13 mouse cellular contexts compared by ENCODE assay signal in the genomic region with DNA sequence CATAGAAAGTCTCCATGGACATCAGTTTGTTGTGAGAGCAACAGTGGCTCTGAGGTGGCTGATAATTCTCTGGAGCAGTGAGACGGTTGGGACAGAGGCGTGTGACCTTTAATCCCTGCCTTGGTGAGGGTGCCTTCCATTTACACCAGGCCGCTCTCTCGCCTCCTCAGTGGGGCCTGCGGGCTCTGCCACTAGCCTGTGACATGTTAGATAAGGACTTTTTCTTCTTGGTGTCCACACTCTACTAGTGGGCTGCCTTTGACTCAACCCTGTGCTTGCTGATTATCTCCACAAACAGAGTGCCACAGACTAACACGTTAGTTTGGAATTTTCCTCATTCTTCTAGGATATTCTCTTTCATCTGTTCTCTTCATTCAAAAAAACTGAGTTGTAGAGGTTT. TPM values are rescaled to one million over a fixed set of nuclear protein-coding genes. Genes with fewer than 3 reads are reported as not detected.
DNase-seq lines count a peak whose midpoint lies in the region; ATAC-seq and TF ChIP-seq lines count a peak whose summit lies in the region.
"Had no signal": no experiment of that assay in that cellular context is flagged by ENCODE, and none has a peak within 500 bp of the region (broad histone marks: within the 10 kb centered on the region; RNA-seq: fewer than 3 reads in every experiment).

No protein-coding gene starts in this region.

- no peak for TF ChIP-seq EP300 in stomach, postnatal 0 days (optimal IDR thresholded peaks at IDR 0.05)

- H3K27ac ChIP-seq in forebrain, embryonic 11.5 days (ENCODE audit: low read depth, low read length): peak overlapping the region; percentile 57; the same call in 1 of the 2 replicates
- no peak overlapping the region for H3K27ac ChIP-seq in forebrain, embryonic 14.5 days (ENCODE audit: low read depth, low read length)
- H3K27ac ChIP-seq in stomach, embryonic 14.5 days (ENCODE audit: low read length): no peak overlapping the region
- no peak overlapping the region for H3K27ac ChIP-seq in stomach, postnatal 0 days (replicated peaks)
- no peak overlapping the region for H3K27ac ChIP-seq in midbrain, postnatal 0 days (ENCODE audit: low read depth, low read length)
- H3K27ac ChIP-seq: hindbrain, embryonic 15.5 days; kidney, postnatal 0 days; limb, embryonic 15.5 days had no signal

- 76% methylated on average over 6 of the region's 6 CpGs for WGBS in forebrain, embryonic 11.5 days
- WGBS in forebrain, embryonic 14.5 days: 82% methylated on average over 6 of the region's 6 CpGs
- 74% methylated on average over 6 of the region's 6 CpGs for WGBS in stomach, embryonic 14.5 days
- 74% methylated on average over 6 of the region's 6 CpGs for WGBS in stomach, postnatal 0 days
- 79% methylated on average over 6 of the region's 6 CpGs for WGBS in midbrain, postnatal 0 days

- no peak for DNase-seq in forebrain, embryonic 11.5 days (ENCODE audit: low spot score)
- no peak for DNase-seq in forebrain, embryonic 14.5 days (ENCODE audit: low spot score)
- DNase-seq in stomach, postnatal 0 days (ENCODE audit: low spot score): no peak
- DNase-seq in frontal cortex, postnatal 10 days (ENCODE audit: low spot score in 2 of 2): no peak
- no peak for DNase-seq in midbrain, postnatal 0 days (ENCODE audit: low spot score)
- no peak for DNase-seq in right cerebral cortex, postnatal 36 days (ENCODE audit: low spot score in 2 of 2)
- DNase-seq: cerebellum, postnatal 36 days had no signal

- no peak overlapping the region for H3K4me3 ChIP-seq in forebrain, embryonic 11.5 days (ENCODE audit: low read depth, low read length)
- no peak overlapping the region for H3K4me3 ChIP-seq in forebrain, embryonic 14.5 days (ENCODE audit: low read depth, low read length)
- no peak overlapping the region for H3K4me3 ChIP-seq in stomach, embryonic 14.5 days (ENCODE audit: low read depth, low read length)
- no peak overlapping the region for H3K4me3 ChIP-seq in stomach, postnatal 0 days (ENCODE audit: low read depth, low read length)
- no peak overlapping the region for H3K4me3 ChIP-seq in midbrain, postnatal 0 days (ENCODE audit: low read depth, low read length)
- H3K4me3 ChIP-seq: hindbrain, embryonic 15.5 days; limb, embryonic 15.5 days; megakaryocyte, embryonic 14.5 days had no signal

- no peak overlapping the region for H3K9ac ChIP-seq in forebrain, embryonic 11.5 days (ENCODE audit: low read length)
- no peak overlapping the region for H3K9ac ChIP-seq in forebrain, embryonic 14.5 days (ENCODE audit: low read length)
- no peak overlapping the region for H3K9ac ChIP-seq in stomach, embryonic 14.5 days (replicated peaks; ENCODE audit: low read depth, low read length)
- no peak overlapping the region for H3K9ac ChIP-seq in stomach, postnatal 0 days (ENCODE audit: low read length)
- H3K9ac ChIP-seq in midbrain, postnatal 0 days (replicated peaks; ENCODE audit: low read length, poor library complexity, severe bottlenecking): no peak overlapping the region
- H3K9ac ChIP-seq: hindbrain, embryonic 15.5 days; limb, embryonic 15.5 days had no signal

- no peaks in the 10 kb centered on the region for H3K4me1 ChIP-seq in forebrain, embryonic 11.5 days (replicated peaks; ENCODE audit: control insufficient read depth, insufficient read depth, low read length)
- no peaks in the 10 kb centered on the region for H3K4me1 ChIP-seq in forebrain, embryonic 14.5 days (ENCODE audit: control insufficient read depth, insufficient read depth, low read length)
- H3K4me1 ChIP-seq in stomach, embryonic 14.5 days (ENCODE audit: control insufficient read depth, insufficient read depth, low read length): no peaks in the 10 kb centered on the region
- no peaks in the 10 kb centered on the region for H3K4me1 ChIP-seq in stomach, postnatal 0 days (replicated peaks; ENCODE audit: control insufficient read depth, insufficient read depth)
- no peaks in the 10 kb centered on the region for H3K4me1 ChIP-seq in midbrain, postnatal 0 days (ENCODE audit: insufficient read depth, low read length)
- H3K4me1 ChIP-seq: hindbrain, embryonic 15.5 days; limb, embryonic 15.5 days had no signal

- ATAC-seq in forebrain, embryonic 11.5 days (replicated peaks; ENCODE audit: low FRiP score): peak; percentile 63; the same call in 1 of the 2 replicates
- no peak for ATAC-seq in forebrain, embryonic 14.5 days
- ATAC-seq in stomach, embryonic 14.5 days (ENCODE audit: insufficient number of reproducible peaks, insufficient read depth, low FRiP score, low read depth): peak; percentile 79; the same call in 1 of the 2 replicates
- ATAC-seq in stomach, postnatal 0 days (ENCODE audit: low FRiP score, low TSS enrichment): no peak
- ATAC-seq in megakaryocyte progenitor cell, adult 5-6 weeks (replicated peaks; ENCODE audit: poor library complexity): peak; percentile 54
- ATAC-seq in midbrain, postnatal 0 days (ENCODE audit: low FRiP score): no peak

- TF ChIP-seq CTCF in stomach, postnatal 0 days (IDR thresholded peaks at IDR 0.05; ENCODE audit: low read depth): no peak
- no peak for TF ChIP-seq CTCF in midbrain, postnatal 0 days (IDR thresholded peaks at IDR 0.05)

- H3K36me3 ChIP-seq in forebrain, embryonic 11.5 days (ENCODE audit: control insufficient read depth, insufficient read depth, low read length): no peaks in the 10 kb centered on the region
- no peaks in the 10 kb centered on the region for H3K36me3 ChIP-seq in forebrain, embryonic 14.5 days (ENCODE audit: control insufficient read depth, insufficient read depth, low read length)
- H3K36me3 ChIP-seq in stomach, embryonic 14.5 days (ENCODE audit: control insufficient read depth, insufficient read depth, low read length): no peaks in the 10 kb centered on the region
- H3K36me3 ChIP-seq in stomach, postnatal 0 days (ENCODE audit: control insufficient read depth, insufficient read depth, low read length): no peaks in the 10 kb centered on the region
- H3K36me3 ChIP-seq in midbrain, postnatal 0 days (ENCODE audit: insufficient read depth, low read length): no peaks in the 10 kb centered on the region
- H3K36me3 ChIP-seq: hindbrain, embryonic 15.5 days; limb, embryonic 15.5 days had no signal

- H3K4me2 ChIP-seq in forebrain, embryonic 11.5 days (ENCODE audit: low read depth, low read length, severe bottlenecking): no peak overlapping the region
- H3K4me2 ChIP-seq in forebrain, embryonic 14.5 days (ENCODE audit: low read length): no peak overlapping the region
- H3K4me2 ChIP-seq in stomach, embryonic 14.5 days (replicated peaks; ENCODE audit: low read depth, low read length): no peak overlapping the region
- H3K4me2 ChIP-seq in stomach, postnatal 0 days (replicated peaks; ENCODE audit: low read depth): no peak overlapping the region
- H3K4me2 ChIP-seq in midbrain, postnatal 0 days (ENCODE audit: low read depth, low read length, poor library complexity, severe bottlenecking): no peak overlapping the region
- H3K4me2 ChIP-seq: hindbrain, embryonic 15.5 days; limb, embryonic 15.5 days had no signal

- no peaks in the 10 kb centered on the region for H3K27me3 ChIP-seq in forebrain, embryonic 11.5 days (ENCODE audit: control insufficient read depth, insufficient read depth, low read length)
- H3K27me3 ChIP-seq in forebrain, embryonic 14.5 days (replicated peaks; ENCODE audit: control insufficient read depth, insufficient read depth, low read length): no peaks in the 10 kb centered on the region
- no peaks in the 10 kb centered on the region for H3K27me3 ChIP-seq in stomach, embryonic 14.5 days (ENCODE audit: control insufficient read depth, insufficient read depth, low read length)
- no peaks in the 10 kb centered on the region for H3K27me3 ChIP-seq in stomach, postnatal 0 days (ENCODE audit: control insufficient read depth, insufficient read depth, low read length)
- H3K27me3 ChIP-seq in midbrain, postnatal 0 days (ENCODE audit: insufficient read depth, low read length): no peaks in the 10 kb centered on the region
- H3K27me3 ChIP-seq: hindbrain, embryonic 15.5 days; limb, embryonic 15.5 days; megakaryocyte, embryonic 14.5 days had no signal

- no peaks in the 10 kb centered on the region for H3K9me3 ChIP-seq in forebrain, embryonic 11.5 days (ENCODE audit: control insufficient read depth, low read length)
- no peaks in the 10 kb centered on the region for H3K9me3 ChIP-seq in forebrain, embryonic 14.5 days (replicated peaks; ENCODE audit: control insufficient read depth, low read length)
- no peaks in the 10 kb centered on the region for H3K9me3 ChIP-seq in stomach, embryonic 14.5 days (ENCODE audit: control insufficient read depth, low read depth, low read length)
- H3K9me3 ChIP-seq in stomach, postnatal 0 days (ENCODE audit: control insufficient read depth, low read length): no peaks in the 10 kb centered on the region
- no peaks in the 10 kb centered on the region for H3K9me3 ChIP-seq in midbrain, postnatal 0 days (ENCODE audit: low read length)
- H3K9me3 ChIP-seq: hindbrain, embryonic 15.5 days; limb, embryonic 15.5 days; megakaryocyte, embryonic 14.5 days had no signal

RNA-seq across cellular contexts. Expression of a gene that starts 44.4 kb away (rescaled TPM):
- polyA plus RNA-seq in forebrain, embryonic 11.5 days (2014; fragmentation: Nextera tagmentation; extraction: Ambion mirVana): 3.4 and 4.2 TPM in 2 replicates
- polyA plus RNA-seq in forebrain, embryonic 14.5 days (2014; fragmentation: Nextera tagmentation; extraction: Ambion mirVana): 1.9 and 2.9 TPM in 2 replicates
- 2.2 and 2.6 TPM in 2 replicates for polyA plus RNA-seq in stomach, embryonic 14.5 days (2014; fragmentation: Nextera tagmentation; extraction: Ambion mirVana)
- polyA plus RNA-seq in stomach, postnatal 0 days (2015; fragmentation: Nextera tagmentation; extraction: Ambion mirVana): 0.39 and 0.62 TPM in 2 replicates
- 155 and 160 TPM in 2 replicates for total RNA-seq in megakaryocyte progenitor cell, adult 5-6 weeks (2015)
- 58.3 and 84.0 TPM in 2 replicates for total RNA-seq in megakaryocyte progenitor cell, adult 5-6 weeks (2017)
- total RNA-seq in midbrain, postnatal 0 days (2014; rRNA removed): 3.9 and 4.5 TPM in 2 replicates
- 1.2 and 1.5 TPM in 2 replicates for polyA plus RNA-seq in midbrain, postnatal 0 days (2015; fragmentation: Nextera tagmentation; extraction: Ambion mirVana)

Comparison
In these comparisons a context has a peak if more than half of its experiments do, and no peak if none do; other contexts are left out.
1. ATAC-seq: peak in forebrain, embryonic 11.5 days (single experiment), stomach, embryonic 14.5 days (single experiment) and megakaryocyte progenitor cell, adult 5-6 weeks (single experiment); none in forebrain, embryonic 14.5 days (single experiment), stomach, postnatal 0 days (single experiment) and midbrain, postnatal 0 days (single experiment).